Mouse (Mus musculus): Measurements from ENCODE around the gene Gramd2. TPM values are rescaled to one million over a fixed set of nuclear protein-coding genes. Genes with fewer than 3 reads are reported as not detected.
A peak's percentile ranks its signal among the peaks of the same experiment; 100 is the strongest.

Gene Gramd2
- 113 and 115 TPM in 2 replicates for polyA plus RNA-seq (2012; rRNA removed)

- no peaks in the 10 kb centered on the region for H3K4me1 ChIP-seq (ENCODE audit: control insufficient read depth, insufficient read depth, low read length)
- 3% methylated on average over 47 of the region's 47 CpGs for WGBS
- TF ChIP-seq POLR2A (IDR thresholded peaks at IDR 0.05; ENCODE audit: borderline replicate concordance, extremely low read depth, low read depth, low read length): peak; percentile 90; the same call in 1 of the 2 replicates
- TF ChIP-seq CTCF (IDR thresholded peaks at IDR 0.05; ENCODE audit: insufficient read depth, low read length): no peak
- H3K4me3 ChIP-seq (replicated peaks; ENCODE audit: extremely low read depth, low read depth, low read length): peak within 1 kb of the TSS; percentile 48
- peak; percentile 84 for DNase-seq
Observed at GRCm38 (mm10) chr9:59679678-59680533, at the start of gene Gramd2. Gramd2 (plus strand) TSS chr9:59680144.

- TF ChIP-seq POLR2A (IDR thresholded peaks at IDR 0.05; ENCODE audit: borderline replicate concordance, extremely low read depth, low read depth, low read length): no peak
- no peak for TF ChIP-seq CTCF (IDR thresholded peaks at IDR 0.05; ENCODE audit: insufficient read depth, low read length)
- no peaks in the 10 kb centered on the region for H3K4me1 ChIP-seq (ENCODE audit: control insufficient read depth, insufficient read depth, low read length)
- 100% methylated on average over 1 of the region's 1 CpGs for WGBS
- H3K4me3 ChIP-seq (replicated peaks; ENCODE audit: extremely low read depth, low read depth, low read length): no peak overlapping the region
- DNase-seq: no peak
Observed at GRCm38 (mm10) chr9:59638372-59638771, 41.6 kb upstream of the Gramd2 start.

- no peak overlapping the region for H3K4me3 ChIP-seq (replicated peaks; ENCODE audit: extremely low read depth, low read depth, low read length)
- no peak for DNase-seq
- no peaks in the 10 kb centered on the region for H3K4me1 ChIP-seq (ENCODE audit: control insufficient read depth, insufficient read depth, low read length)
- TF ChIP-seq POLR2A (IDR thresholded peaks at IDR 0.05; ENCODE audit: borderline replicate concordance, extremely low read depth, low read depth, low read length) (no peak), CTCF (IDR thresholded peaks at IDR 0.05; ENCODE audit: insufficient read depth, low read length) (no peak)
- WGBS: 93% methylated on average over 4 of the region's 4 CpGs
Observed at GRCm38 (mm10) chr9:59639936-59640335, 40.0 kb upstream of the Gramd2 start.

- TF ChIP-seq CTCF (IDR thresholded peaks at IDR 0.05; ENCODE audit: insufficient read depth, low read length): no peak
- no peak for TF ChIP-seq POLR2A (IDR thresholded peaks at IDR 0.05; ENCODE audit: borderline replicate concordance, extremely low read depth, low read depth, low read length)
- WGBS: 64% methylated on average over 2 of the region's 2 CpGs
- no peak for DNase-seq
- H3K4me3 ChIP-seq (replicated peaks; ENCODE audit: extremely low read depth, low read depth, low read length): no peak overlapping the region
- H3K4me1 ChIP-seq (ENCODE audit: control insufficient read depth, insufficient read depth, low read length): no peaks in the 10 kb centered on the region
Observed at GRCm38 (mm10) chr9:59641320-59641719, 38.6 kb upstream of the Gramd2 start.

- Histone ChIP-seq H3K4me1 (ENCODE audit: control insufficient read depth, insufficient read depth, low read length) (no peaks in the 10 kb centered on the region), H3K4me3 (replicated peaks; ENCODE audit: extremely low read depth, low read depth, low read length) (no peak overlapping the region)
- no peak for TF ChIP-seq CTCF (IDR thresholded peaks at IDR 0.05; ENCODE audit: insufficient read depth, low read length)
- no peak for TF ChIP-seq POLR2A (IDR thresholded peaks at IDR 0.05; ENCODE audit: borderline replicate concordance, extremely low read depth, low read depth, low read length)
- DNase-seq: no peak
- 97% methylated on average over 4 of the region's 4 CpGs for WGBS
Observed at GRCm38 (mm10) chr9:59649911-59650310, 30.0 kb upstream of the Gramd2 start.

- TF ChIP-seq POLR2A (IDR thresholded peaks at IDR 0.05; ENCODE audit: borderline replicate concordance, extremely low read depth, low read depth, low read length): no peak
- TF ChIP-seq CTCF (IDR thresholded peaks at IDR 0.05; ENCODE audit: insufficient read depth, low read length): no peak
- DNase-seq: no peak
- H3K4me1 ChIP-seq (ENCODE audit: control insufficient read depth, insufficient read depth, low read length): peaks cover 3% of the 10 kb centered on the region; the same call in 1 of the 2 replicates
- no peak overlapping the region for H3K4me3 ChIP-seq (replicated peaks; ENCODE audit: extremely low read depth, low read depth, low read length)
- WGBS: 11% methylated on average over 3 of the region's 3 CpGs
Observed at GRCm38 (mm10) chr9:59653371-59653770, 26.6 kb upstream of the Gramd2 start.

GRCm38 (mm10) chr9:59654450-59654983, 25.4 kb upstream of the Gramd2 start:
- TF ChIP-seq CTCF (IDR thresholded peaks at IDR 0.05; ENCODE audit: insufficient read depth, low read length) (no peak), POLR2A (IDR thresholded peaks at IDR 0.05; ENCODE audit: borderline replicate concordance, extremely low read depth, low read depth, low read length) (no peak)
- WGBS: 73% methylated on average over 2 of the region's 2 CpGs

GRCm38 (mm10) chr9:59655958-59656634, 23.8 kb upstream of the Gramd2 start, which contains the start of gene Pkm:
Pkm (plus strand) TSS chr9:59656368.
- under 1% methylated on average over 46 of the region's 46 CpGs for WGBS
- peak within 1 kb of the TSS; percentile 95 for H3K4me3 ChIP-seq (replicated peaks; ENCODE audit: extremely low read depth, low read depth, low read length)
- TF ChIP-seq POLR2A (IDR thresholded peaks at IDR 0.05; ENCODE audit: borderline replicate concordance, extremely low read depth, low read depth, low read length) (peak; percentile 95), CTCF (IDR thresholded peaks at IDR 0.05; ENCODE audit: insufficient read depth, low read length) (peak; percentile 27; the same call in 1 of the 2 replicates)
- DNase-seq: peak; percentile 95
- peaks cover 20% of the 10 kb centered on the region for H3K4me1 ChIP-seq (ENCODE audit: control insufficient read depth, insufficient read depth, low read length)

More at GRCm38 (mm10) chr9:59654450-59654983, 25.4 kb upstream of the Gramd2 start:
- Histone ChIP-seq H3K4me1 (ENCODE audit: control insufficient read depth, insufficient read depth, low read length) (peaks cover 11% of the 10 kb centered on the region), H3K4me3 (replicated peaks; ENCODE audit: extremely low read depth, low read depth, low read length) (no peak overlapping the region)
- DNase-seq: no peak
